Mouse (Mus musculus) forebrain, postnatal 0 days (tissue): ENCODE results near the gene Slc39a3. TPM values are rescaled to one million over a fixed set of nuclear protein-coding genes. Genes with fewer than 3 reads are reported as not detected.

Source experiments
- ATAC-seq: fragments of 200-750 bp; cut with Nextera tagmentation; 2 replicates; pipeline ENCODE4 v1.8.0; 2017; ENCODE audit warnings: mild to moderate bottlenecking, moderate library complexity
- DNase-seq: peaks from one replicate; pipeline ENCODE4 v3.0.0-alpha.2; 2015
- H3K27ac ChIP-seq: fragments of 300-500 bp; sonication (generic); 2 replicates; pipeline ENCODE4 v1.5.1; 2014; ENCODE audit warnings: low read depth, mild to moderate bottlenecking, antibody characterized with exemption, low read length, moderate library complexity, mixed read lengths
- H3K27me3 ChIP-seq: fragments of 300-500 bp; sonication (generic); 2 replicates; pipeline ENCODE4 v1.6.1; 2014; ENCODE audit warnings: mild to moderate bottlenecking, low read length, mixed read lengths; ENCODE audit not compliant: insufficient read depth
- H3K36me3 ChIP-seq: fragments of 300-500 bp; sonication (generic); 2 replicates; pipeline ENCODE4 v1.6.1; 2014; ENCODE audit warnings: mild to moderate bottlenecking, moderate library complexity; ENCODE audit not compliant: insufficient read depth
- H3K4me1 ChIP-seq: fragments of 300-500 bp; sonication (generic); 2 replicates; pipeline ENCODE4 v1.6.1; 2014; ENCODE audit warnings: antibody characterized with exemption; ENCODE audit not compliant: insufficient read depth
- H3K4me2 ChIP-seq: fragments of 300-500 bp; sonication (generic); 2 replicates; pipeline ENCODE4 v1.6.1; 2014; ENCODE audit warnings: low read depth, mild to moderate bottlenecking, moderate library complexity
- H3K4me3 ChIP-seq: fragments of 300-500 bp; sonication (generic); 2 replicates; pipeline ENCODE4 v1.5.1; 2014; ENCODE audit warnings: low read depth, low read length, mixed read lengths
- H3K9ac ChIP-seq: fragments of 300-500 bp; sonication (generic); 2 replicates; pipeline ENCODE4 v1.6.1; 2014; ENCODE audit warnings: mild to moderate bottlenecking
- H3K9me3 ChIP-seq: fragments of 300-500 bp; sonication (generic); 2 replicates; pipeline ENCODE4 v1.6.1; 2016; ENCODE audit warnings: low read length
- CTCF ChIP-seq: sonication (generic); IDR thresholded peaks from 2 replicates; pipeline ENCODE4 v1.5.1; 2016; ENCODE audit warnings: antibody characterized with exemption, control low read depth, low read depth
- whole genome bisulfite sequencing: fragments of 180-500 bp; shearing (Covaris S2); extraction: QIAGEN DNeasy Blood & Tissue Kit; methylation state at CpG from one replicate; pipeline ENCODE4 v1.1.7; 2014; 5-methylcytosine and 5-hydroxymethylcytosine counted together
- polyA plus RNA-seq: library from polyadenylated mRNA; unstranded; fragments of >200 nt; fragmentation: Nextera tagmentation; extraction: Ambion mirVana; gene quantifications from 2 replicates; pipeline ENCODE4 v1.2.1, GENCODE M21; 2015
- total RNA-seq: library from RNA; depleted of rRNA; stranded (reverse); fragments of >200 nt; gene quantifications from 2 replicates; pipeline ENCODE4 v1.2.3, GENCODE M21; 2014

The Slc39a3 gene
- total and polyA plus RNA-seq, 2 experiments from 2014 or later: 45.2 to 104 TPM

- Histone ChIP-seq H3K9me3 (no peaks in the 10 kb centered on the region), H3K4me2 (no peak overlapping the region), H3K4me1 (peaks cover 4% of the 10 kb centered on the region; the same call in 1 of the 2 replicates), H3K27ac (no peak overlapping the region), H3K27me3 (no peaks in the 10 kb centered on the region; the same call in 1 of the 2 replicates), H3K36me3 (peaks cover 20% of the 10 kb centered on the region), H3K4me3 (no peak overlapping the region), H3K9ac (no peak overlapping the region)
- no peak for DNase-seq
- no peak for TF ChIP-seq CTCF
- 73% methylated on average over 4 of the region's 4 CpGs for WGBS
- ATAC-seq: no peak
Observed at GRCm38 (mm10) chr10:81027331-81027730, 9.9 kb downstream of the Slc39a3 start.

GRCm38 (mm10) chr10:81026857-81027256 lies 10.4 kb downstream of the Slc39a3 start:
- Histone ChIP-seq H3K27me3 (no peaks in the 10 kb centered on the region; the same call in 1 of the 2 replicates), H3K4me2 (no peak overlapping the region), H3K36me3 (peaks cover 20% of the 10 kb centered on the region), H3K9me3 (no peaks in the 10 kb centered on the region), H3K4me1 (peaks cover 4% of the 10 kb centered on the region; the same call in 1 of the 2 replicates), H3K9ac (no peak overlapping the region), H3K4me3 (no peak overlapping the region), H3K27ac (no peak overlapping the region)
- DNase-seq (no peak), ATAC-seq (no peak)
- WGBS: 94% methylated on average over 5 of the region's 5 CpGs
- TF ChIP-seq CTCF: no peak

- peak within 1 kb of the TSS; percentile 77 for H3K9ac ChIP-seq
- peaks cover 14% of the 10 kb centered on the region for H3K36me3 ChIP-seq
- peaks cover 4% of the 10 kb centered on the region; the same call in 1 of the 2 replicates for H3K4me1 ChIP-seq
- no peaks in the 10 kb centered on the region; the same call in 1 of the 2 replicates for H3K27me3 ChIP-seq
- peak within 1 kb of the TSS; percentile 45 for H3K4me3 ChIP-seq
- peak within 1 kb of the TSS; percentile 64 for H3K27ac ChIP-seq
- peak; percentile 50 for DNase-seq
- peak; percentile 63 for ATAC-seq
- peak within 1 kb of the TSS; percentile 93 for H3K4me2 ChIP-seq
- no peaks in the 10 kb centered on the region for H3K9me3 ChIP-seq
- WGBS: 40% methylated on average over 12 of the region's 12 CpGs
- TF ChIP-seq CTCF: peak; percentile 53
Observed at GRCm38 (mm10) chr10:81025639-81026275, 11.5 kb downstream of the Slc39a3 start, which contains the start of gene Diras1. Gene Diras1, minus strand, starts transcription at chr10:81025662.

GRCm38 (mm10) chr10:81025047-81025621 lies 12.1 kb downstream of the Slc39a3 start:
- WGBS: 3% methylated on average over 31 of the region's 43 CpGs
- DNase-seq (no peak), ATAC-seq (peak; percentile 47)
- no peaks in the 10 kb centered on the region for H3K9me3 ChIP-seq
- TF ChIP-seq CTCF: no peak
- no peaks in the 10 kb centered on the region; the same call in 1 of the 2 replicates for H3K27me3 ChIP-seq
- peak overlapping the region; percentile 93 for H3K4me2 ChIP-seq
- peak overlapping the region; percentile 77 for H3K9ac ChIP-seq
- peak overlapping the region; percentile 64 for H3K27ac ChIP-seq
- H3K4me1 ChIP-seq: peaks cover 4% of the 10 kb centered on the region; the same call in 1 of the 2 replicates
- peaks cover 7% of the 10 kb centered on the region for H3K36me3 ChIP-seq
- peak overlapping the region; percentile 45 for H3K4me3 ChIP-seq

- peaks cover 4% of the 10 kb centered on the region for H3K36me3 ChIP-seq
- ATAC-seq (0 out of 2 replicates have a peak, but pooled peaks have one; percentile 1), DNase-seq (no peak)
- H3K9me3 ChIP-seq: no peaks in the 10 kb centered on the region
- no peaks in the 10 kb centered on the region; the same call in 1 of the 2 replicates for H3K27me3 ChIP-seq
- WGBS: 80% methylated on average over 5 of the region's 5 CpGs
- peak overlapping the region; percentile 93 for H3K4me2 ChIP-seq
- peaks cover 4% of the 10 kb centered on the region; the same call in 1 of the 2 replicates for H3K4me1 ChIP-seq
- TF ChIP-seq CTCF: no peak
- peak overlapping the region; percentile 45 for H3K4me3 ChIP-seq
- H3K27ac ChIP-seq: 0 out of 2 replicates have a peak overlapping the region, but pooled peaks have one; percentile 64
- peak overlapping the region; percentile 77 for H3K9ac ChIP-seq
Observed at GRCm38 (mm10) chr10:81024346-81024937, 12.8 kb downstream of the Slc39a3 start.

- no peaks in the 10 kb centered on the region; the same call in 1 of the 2 replicates for H3K27me3 ChIP-seq
- ATAC-seq (no peak), DNase-seq (peak; percentile 21)
- no peak overlapping the region for H3K27ac ChIP-seq
- H3K4me3 ChIP-seq: no peak overlapping the region
- WGBS: 67% methylated on average over 8 of the region's 8 CpGs
- no peak overlapping the region for H3K9ac ChIP-seq
- peak; percentile 49 for TF ChIP-seq CTCF
- H3K36me3 ChIP-seq: peaks cover 4% of the 10 kb centered on the region; the same call in 1 of the 2 replicates
- H3K4me2 ChIP-seq: no peak overlapping the region
- H3K9me3 ChIP-seq: no peaks in the 10 kb centered on the region
- peaks cover 4% of the 10 kb centered on the region; the same call in 1 of the 2 replicates for H3K4me1 ChIP-seq
Observed at GRCm38 (mm10) chr10:81022744-81023143, 14.5 kb downstream of the Slc39a3 start.
